Mouse (Mus musculus) embryonic fibroblast, embryonic 13.5 days (primary cell): ENCODE measurements around the gene Iffo2. TPM values are rescaled to one million over a fixed set of nuclear protein-coding genes. Genes with fewer than 3 reads are reported as not detected.

Experiments used
- H3K27ac ChIP-seq: 2 replicates; pipeline ENCODE4 v1.5.1; 2012; ENCODE audit warnings: low read length, control low read depth, inconsistent platforms; ENCODE audit not compliant: insufficient read depth
- H3K4me1 ChIP-seq: 2 replicates; pipeline ENCODE4 v1.6.1; 2011; ENCODE audit warnings: low read length; ENCODE audit not compliant: control insufficient read depth, insufficient read depth
- H3K4me3 ChIP-seq: 2 replicates; pipeline ENCODE4 v1.5.1; 2011; ENCODE audit warnings: mild to moderate bottlenecking, control low read depth, low read length; ENCODE audit not compliant: insufficient read depth
- CTCF ChIP-seq: IDR thresholded peaks from 2 replicates; pipeline ENCODE4 v1.5.1; 2011; ENCODE audit warnings: mild to moderate bottlenecking, control low read depth, low read length, moderate library complexity, borderline replicate concordance; ENCODE audit not compliant: insufficient read depth
- POLR2A ChIP-seq: IDR thresholded peaks from 2 replicates; pipeline ENCODE4 v1.6.1; 2011; ENCODE audit warnings: low read depth, mild to moderate bottlenecking, control low read depth, low read length, moderate library complexity
- polyA plus RNA-seq: library from polyadenylated mRNA; stranded (reverse); fragments of >200 nt; gene quantifications from 2 replicates; pipeline ENCODE4 v1.2.4, GENCODE M21; 2011; ENCODE audit warnings: low read depth; ENCODE audit not compliant: missing spikeins, insufficient read length

The Iffo2 gene
- polyA plus RNA-seq, 1 experiment: 28.5 TPM

GRCm38 (mm10) chr4:139493227-139494025, 36.9 kb upstream of the Iffo2 start:
- Histone ChIP-seq H3K4me1 (no peaks in the 10 kb centered on the region), H3K4me3 (no peak overlapping the region), H3K27ac (no peak overlapping the region)
- TF ChIP-seq CTCF: no peak
- no peak for TF ChIP-seq POLR2A

GRCm38 (mm10) chr4:139500814-139501213, 29.5 kb upstream of the Iffo2 start:
- H3K4me3 ChIP-seq: no peak overlapping the region
- H3K27ac ChIP-seq: no peak overlapping the region
- peaks cover 3% of the 10 kb centered on the region; the same call in 1 of the 2 replicates for H3K4me1 ChIP-seq
- TF ChIP-seq POLR2A: no peak
- no peak for TF ChIP-seq CTCF

GRCm38 (mm10) chr4:139501702-139502101, 28.6 kb upstream of the Iffo2 start:
- H3K27ac ChIP-seq: no peak overlapping the region
- no peak overlapping the region for H3K4me3 ChIP-seq
- TF ChIP-seq POLR2A (no peak), CTCF (no peak)
- peaks cover 3% of the 10 kb centered on the region; the same call in 1 of the 2 replicates for H3K4me1 ChIP-seq

- H3K27ac ChIP-seq: no peak overlapping the region
- H3K4me1 ChIP-seq: peaks cover 3% of the 10 kb centered on the region; the same call in 1 of the 2 replicates
- H3K4me3 ChIP-seq: no peak overlapping the region
- TF ChIP-seq CTCF (no peak), POLR2A (no peak)
Observed at GRCm38 (mm10) chr4:139503919-139504318, 26.4 kb upstream of the Iffo2 start.

GRCm38 (mm10) chr4:139505716-139506115, 24.6 kb upstream of the Iffo2 start:
- Histone ChIP-seq H3K4me1 (peaks cover 3% of the 10 kb centered on the region; the same call in 1 of the 2 replicates), H3K4me3 (no peak overlapping the region), H3K27ac (no peak overlapping the region)
- TF ChIP-seq POLR2A (no peak), CTCF (no peak)

- no peak overlapping the region for H3K27ac ChIP-seq
- H3K4me3 ChIP-seq: no peak overlapping the region
- TF ChIP-seq CTCF (no peak), POLR2A (no peak)
Observed at GRCm38 (mm10) chr4:139506727-139507126, 23.6 kb upstream of the Iffo2 start.

GRCm38 (mm10) chr4:139509069-139509468, 21.3 kb upstream of the Iffo2 start:
- no peak overlapping the region for H3K4me3 ChIP-seq
- no peak for TF ChIP-seq CTCF
- no peak for TF ChIP-seq POLR2A
- no peaks in the 10 kb centered on the region for H3K4me1 ChIP-seq
- no peak overlapping the region for H3K27ac ChIP-seq

More at GRCm38 (mm10) chr4:139506727-139507126, 23.6 kb upstream of the Iffo2 start:
- no peaks in the 10 kb centered on the region for H3K4me1 ChIP-seq

GRCm38 (mm10) chr4:139511557-139511956, 18.8 kb upstream of the Iffo2 start:
- H3K4me1 ChIP-seq: no peaks in the 10 kb centered on the region
- TF ChIP-seq POLR2A (no peak), CTCF (no peak)
- H3K4me3 ChIP-seq: no peak overlapping the region
- H3K27ac ChIP-seq: no peak overlapping the region

- H3K4me1 ChIP-seq: no peaks in the 10 kb centered on the region
- no peak overlapping the region for H3K4me3 ChIP-seq
- no peak overlapping the region for H3K27ac ChIP-seq
- no peak for TF ChIP-seq CTCF
- TF ChIP-seq POLR2A: no peak
Observed at GRCm38 (mm10) chr4:139512985-139513384, 17.4 kb upstream of the Iffo2 start.

- Histone ChIP-seq H3K4me3 (no peak overlapping the region), H3K4me1 (no peaks in the 10 kb centered on the region), H3K27ac (no peak overlapping the region)
- TF ChIP-seq POLR2A: no peak
- TF ChIP-seq CTCF: no peak
Observed at GRCm38 (mm10) chr4:139519221-139519620, 11.1 kb upstream of the Iffo2 start.

- H3K4me1 ChIP-seq: peaks cover 3% of the 10 kb centered on the region; the same call in 1 of the 2 replicates
- H3K27ac ChIP-seq: no peak overlapping the region
- H3K4me3 ChIP-seq: no peak overlapping the region
- TF ChIP-seq POLR2A (no peak), CTCF (no peak)
Observed at GRCm38 (mm10) chr4:139521926-139522325, 8.4 kb upstream of the Iffo2 start.
